Mouse (Mus musculus): ENCODE results near the gene Gkn2.

Gene Gkn2

GRCm38 (mm10) chr6:87373057-87373456 lies at the start of gene Gkn2:
TSS of gene Gkn2 (plus strand) at chr6:87373357.
- no peak for DNase-seq (ENCODE audit: inconsistent age in 2 of 2, low spot score in 1 of 2)

GRCm38 (mm10) chr6:87323381-87323780 lies 49.8 kb upstream of the Gkn2 start:
- peak; percentile 19 to 71 for DNase-seq (ENCODE audit: inconsistent age in 2 of 2, low spot score in 1 of 2)

- no peak for DNase-seq (ENCODE audit: inconsistent age in 2 of 2, low spot score in 1 of 2)
Measured at GRCm38 (mm10) chr6:87326932-87327331, 46.2 kb upstream of the Gkn2 start.

- no peak for DNase-seq (ENCODE audit: inconsistent age in 2 of 2, low spot score in 1 of 2)
Measured at GRCm38 (mm10) chr6:87328265-87329173, 44.6 kb upstream of the Gkn2 start.

DNA sequence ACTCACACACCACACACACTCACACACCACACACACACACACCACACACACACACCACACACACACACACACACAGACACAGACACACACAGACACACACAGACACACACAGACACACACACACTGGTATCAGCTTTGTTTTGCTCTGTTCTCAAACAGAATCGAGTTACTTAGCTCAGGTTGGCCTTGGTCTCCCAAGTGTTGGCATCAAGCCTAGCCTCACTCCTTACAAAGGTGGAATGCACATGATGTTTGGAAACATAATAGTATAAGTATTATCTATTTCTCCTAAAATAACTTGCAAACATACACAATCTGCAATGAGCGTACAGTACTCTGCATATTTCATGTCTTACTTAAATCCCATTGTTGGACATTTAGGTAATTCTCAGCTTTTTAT lies 40.8 kb upstream of the Gkn2 start:
- DNase-seq (ENCODE audit: inconsistent age in 2 of 2, low spot score in 1 of 2): peak in 1 of 2 experiments; percentile 34

- peak in 1 of 2 experiments; percentile 38 for DNase-seq (ENCODE audit: inconsistent age in 2 of 2, low spot score in 1 of 2)
Measured at GRCm38 (mm10) chr6:87334361-87335090, 38.6 kb upstream of the Gkn2 start.

DNA sequence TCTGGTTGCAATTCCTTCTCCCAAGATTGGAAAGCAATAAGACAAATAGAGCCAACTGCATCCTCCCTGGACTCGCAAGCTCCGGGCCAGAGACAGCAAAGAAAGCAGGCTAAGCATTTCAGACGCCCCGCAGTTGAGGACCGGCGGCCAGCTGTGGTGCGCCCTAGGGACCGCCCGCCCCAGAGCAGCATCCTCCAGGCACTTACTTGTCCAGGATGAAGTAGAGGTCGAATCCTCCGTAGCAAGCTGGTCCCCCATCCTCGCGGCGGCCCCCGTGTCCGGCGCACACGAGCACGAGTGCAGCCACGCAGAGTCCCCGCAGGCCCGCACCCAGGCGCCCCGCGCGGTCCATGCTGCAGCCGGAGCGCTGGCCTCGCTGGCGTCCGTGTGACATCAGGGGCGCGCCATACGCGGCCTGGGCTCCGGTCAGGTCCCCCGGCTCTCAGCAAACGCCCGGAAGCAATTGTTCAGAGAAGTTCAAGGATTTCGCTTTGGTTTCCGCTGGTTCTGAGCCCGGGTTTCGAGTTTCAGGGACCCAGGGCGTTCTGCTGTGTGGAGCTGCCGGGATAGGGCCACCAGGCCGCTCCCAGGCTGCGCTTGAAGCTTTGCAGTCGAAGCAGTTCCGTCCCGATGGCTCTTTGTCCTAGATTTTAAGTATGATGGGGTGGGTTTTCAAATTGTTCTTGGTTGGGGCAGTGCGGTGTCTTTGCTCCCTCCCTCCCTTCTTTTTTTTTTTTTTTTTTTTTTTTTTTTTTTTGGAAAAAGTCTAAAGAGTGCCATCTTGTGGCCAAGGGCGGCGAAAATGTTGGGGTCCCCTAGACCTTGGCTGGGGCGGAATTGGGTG lies 37.8 kb upstream of the Gkn2 start, which contains the start of gene Antxr1:
Antxr1 (minus strand) TSS at position 731 of the 844 bp plus-strand sequence.
- peak; percentile 60 to 90 for DNase-seq (ENCODE audit: inconsistent age in 2 of 2, low spot score in 1 of 2)

DNA sequence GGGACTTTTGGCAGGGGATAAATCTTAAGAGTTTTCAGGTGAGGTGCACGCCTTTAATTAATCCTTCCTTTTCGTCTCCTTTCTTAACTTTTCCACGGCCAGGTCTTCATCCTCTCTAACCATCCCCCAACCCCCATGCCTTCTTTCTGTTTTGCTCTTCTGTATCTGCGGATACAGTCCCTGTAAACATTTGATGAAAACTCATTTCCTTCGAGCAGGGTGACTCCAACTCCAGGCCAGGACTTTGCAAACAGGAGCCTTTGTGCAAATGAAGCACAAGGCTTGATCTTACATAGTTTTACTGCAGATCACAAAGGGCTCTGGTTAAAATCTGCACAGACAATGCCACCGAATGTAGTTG lies 37.2 kb upstream of the Gkn2 start:
- DNase-seq (ENCODE audit: inconsistent age in 2 of 2, low spot score in 1 of 2): no peak

DNA sequence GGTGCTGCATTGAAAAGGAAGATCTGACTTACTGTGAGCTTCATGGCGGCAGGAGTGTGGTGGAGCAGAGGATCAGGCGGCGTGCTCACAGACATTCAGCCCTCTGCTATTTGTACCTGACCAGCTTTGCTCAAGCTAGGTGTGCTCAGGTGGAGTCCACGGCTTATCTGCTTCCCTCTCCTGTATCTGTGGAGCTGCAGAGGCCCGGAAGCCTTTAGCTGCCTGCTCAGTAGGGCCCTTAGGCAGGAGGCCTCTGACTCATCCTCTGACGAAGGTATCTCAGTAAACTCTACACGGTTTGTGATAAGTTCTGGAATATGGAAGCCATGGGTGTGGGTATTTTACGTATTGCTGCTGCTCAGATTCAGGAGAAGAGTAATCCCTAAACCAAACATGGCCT lies 22.3 kb upstream of the Gkn2 start, which contains the start of gene Gkn1:
Gkn1 (minus strand) TSS at position 114 of the 400 bp plus-strand sequence.
- no peak for DNase-seq (ENCODE audit: inconsistent age in 2 of 2, low spot score in 1 of 2)

- no peak for DNase-seq (ENCODE audit: inconsistent age in 2 of 2, low spot score in 1 of 2)
Measured at GRCm38 (mm10) chr6:87354441-87354840, 18.7 kb upstream of the Gkn2 start.

DNA sequence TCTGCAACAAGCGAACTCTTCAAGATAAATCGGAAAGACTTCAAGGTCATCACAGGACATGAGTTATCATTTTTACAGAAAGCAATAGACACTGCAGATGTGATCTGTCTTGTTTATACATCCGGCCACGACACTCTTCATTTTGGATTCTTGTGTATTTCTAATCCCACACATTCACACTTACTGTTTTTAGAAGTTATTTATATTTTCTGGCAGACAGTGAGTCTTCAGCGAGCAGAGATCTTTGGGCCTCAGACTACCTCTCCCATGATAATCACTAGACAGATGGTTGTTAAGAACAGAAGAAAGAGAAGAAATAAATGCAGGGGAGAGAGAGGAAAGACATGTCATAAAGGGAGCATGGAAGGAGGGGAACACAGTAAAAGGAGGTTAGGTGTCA lies 3.9 kb upstream of the Gkn2 start:
- no peak for DNase-seq (ENCODE audit: inconsistent age in 2 of 2, low spot score in 1 of 2)

- DNase-seq (ENCODE audit: inconsistent age in 2 of 2, low spot score in 1 of 2): peak; percentile 14 to 69
Measured at GRCm38 (mm10) chr6:87383926-87384691, 11.0 kb downstream of the Gkn2 start.

DNA sequence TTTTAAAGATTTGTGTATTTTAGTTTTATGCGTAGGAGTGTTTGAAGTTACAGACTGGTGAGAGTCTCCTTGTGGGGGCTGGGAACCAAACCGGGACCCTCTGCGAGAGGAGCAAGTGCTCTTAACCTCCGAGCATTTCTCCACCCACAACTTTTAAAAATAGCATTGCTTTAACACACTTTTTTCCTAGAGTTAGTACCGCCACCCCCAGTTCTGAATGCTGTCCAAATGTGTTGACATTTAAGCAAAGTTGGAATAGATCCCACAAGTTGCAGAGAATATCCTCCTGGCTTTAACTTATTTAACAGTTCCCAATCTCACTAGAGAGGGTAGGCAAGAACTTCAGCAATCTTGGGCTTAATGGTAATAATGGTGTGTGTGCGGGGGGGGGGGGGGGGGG lies 11.6 kb downstream of the Gkn2 start:
- peak in 1 of 2 experiments; percentile 62 for DNase-seq (ENCODE audit: inconsistent age in 2 of 2, low spot score in 1 of 2)

- peak; percentile 40 to 82 for DNase-seq (ENCODE audit: inconsistent age in 2 of 2, low spot score in 1 of 2)
Measured at GRCm38 (mm10) chr6:87386203-87386602, 13.0 kb downstream of the Gkn2 start.

DNA sequence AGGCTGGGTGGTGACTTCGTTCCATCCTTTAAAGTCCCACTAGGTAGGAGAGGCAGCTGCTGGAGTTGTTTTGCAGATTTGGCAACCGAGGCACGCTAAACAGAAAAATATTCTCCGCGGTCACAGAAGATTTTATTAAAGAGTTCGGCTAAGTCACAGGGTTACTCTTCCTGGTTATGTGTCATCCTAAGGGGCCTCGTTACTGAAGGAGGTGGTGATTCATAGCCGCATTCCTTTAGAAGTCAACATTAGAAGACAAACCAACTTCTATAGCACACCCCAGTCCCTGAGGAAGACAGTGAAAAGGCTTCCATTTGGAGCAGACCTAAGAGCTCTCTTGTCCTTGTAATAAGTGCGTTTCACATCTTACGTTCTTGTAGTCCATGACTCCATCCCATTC lies 13.5 kb downstream of the Gkn2 start:
- DNase-seq (ENCODE audit: inconsistent age in 2 of 2, low spot score in 1 of 2): no peak

DNA sequence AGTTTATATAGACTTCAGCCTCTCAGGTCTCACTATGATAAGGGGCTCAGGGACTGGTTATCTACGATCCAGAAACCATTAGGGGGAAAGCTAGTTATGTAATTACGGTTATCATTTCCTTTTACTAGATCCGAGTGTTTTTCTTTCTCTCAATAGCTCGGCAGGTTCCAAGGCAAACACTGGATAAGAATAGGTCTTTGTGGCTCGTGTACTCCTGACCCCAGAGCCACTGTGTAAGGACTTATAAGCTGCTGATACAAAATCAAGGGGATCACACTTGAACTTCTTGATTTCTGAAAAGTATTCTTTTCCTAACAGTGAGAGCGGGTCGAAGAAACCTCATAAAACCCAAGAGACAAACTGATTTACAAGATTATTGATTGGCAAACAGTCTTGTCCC lies 15.7 kb downstream of the Gkn2 start, which contains the start of gene Gkn3:
Gkn3 (minus strand) TSS at position 59 of the 400 bp plus-strand sequence.
- no peak for DNase-seq (ENCODE audit: inconsistent age in 2 of 2, low spot score in 1 of 2)

- no peak for DNase-seq (ENCODE audit: inconsistent age in 2 of 2, low spot score in 1 of 2)
Measured at GRCm38 (mm10) chr6:87389455-87389989, 16.4 kb downstream of the Gkn2 start.

DNA sequence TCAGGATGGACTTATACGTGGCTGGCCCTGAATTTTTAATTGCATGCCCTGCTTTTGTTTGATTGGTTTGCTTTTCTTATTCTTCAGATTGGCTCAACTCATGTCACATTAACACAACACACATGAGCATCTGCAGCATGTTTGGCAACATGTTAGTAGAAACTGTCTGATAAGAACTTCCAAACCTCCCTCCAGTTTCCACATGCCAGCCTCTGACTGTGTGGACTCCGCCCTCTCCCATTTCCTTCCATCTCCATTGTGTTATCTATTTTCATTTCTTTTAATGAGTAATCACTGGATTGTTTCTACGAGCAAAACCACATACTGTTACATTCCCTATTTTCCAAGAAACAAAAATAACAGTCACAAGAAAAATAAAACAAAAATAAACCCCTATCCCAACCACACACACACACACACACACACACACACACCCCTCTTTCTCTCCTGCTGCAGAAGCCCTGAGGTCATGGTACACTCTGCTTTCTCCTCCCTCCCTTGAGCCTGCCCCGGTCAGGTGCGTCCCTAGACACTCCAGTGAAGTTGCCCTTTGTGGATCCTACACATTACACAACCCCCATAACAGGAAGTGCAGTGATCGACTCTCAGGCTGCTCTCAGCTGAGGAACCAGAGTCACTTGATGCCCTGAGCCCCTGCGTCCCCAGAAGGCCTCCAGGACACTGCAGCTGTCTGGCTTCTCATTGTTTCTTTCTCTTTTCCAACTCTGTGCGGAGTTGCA lies 20.5 kb downstream of the Gkn2 start:
- no peak for DNase-seq (ENCODE audit: inconsistent age in 2 of 2, low spot score in 1 of 2)

DNA sequence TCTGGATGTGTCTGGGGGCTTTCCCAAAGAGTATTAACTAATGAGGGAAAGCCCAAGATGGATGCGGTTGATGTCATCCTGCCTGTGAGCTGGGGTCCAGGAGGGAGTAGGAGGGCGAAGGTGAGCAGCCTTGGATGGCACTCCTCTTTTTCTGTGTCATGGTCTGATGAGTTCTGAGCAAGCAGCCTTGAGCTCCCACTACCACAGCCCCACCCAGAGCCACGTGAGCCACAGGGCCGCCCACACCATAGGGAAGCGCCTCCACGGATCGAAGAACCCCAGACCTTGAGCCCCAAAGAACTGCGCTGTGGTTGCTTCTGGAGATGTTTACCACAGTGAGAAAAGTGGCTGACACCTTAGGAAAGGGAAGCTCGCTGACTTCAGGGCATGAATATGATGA lies 21.6 kb downstream of the Gkn2 start:
- DNase-seq (ENCODE audit: inconsistent age in 2 of 2, low spot score in 1 of 2): no peak
